Mouse (Mus musculus) B cell, adult 2 months (primary cell): ENCODE data around the gene Nmd3.

Experiments used
- DNase-seq, 2 experiments: peaks; one replicate each; pipeline ENCODE4 v3.0.0; 2022

Nmd3 gene

GRCm38 (mm10) chr3:69763630-69764565, 42.1 kb downstream of the Nmd3 start:
- no peak for DNase-seq

- no peak for DNase-seq
Observed at GRCm38 (mm10) chr3:69765206-69765605, 43.4 kb downstream of the Nmd3 start.

- DNase-seq, result no peak
Observed at GRCm38 (mm10) chr3:69769150-69769549, 47.4 kb downstream of the Nmd3 start.

GRCm38 (mm10) chr3:69773356-69773755, 51.6 kb downstream of the Nmd3 start:
- no peak for DNase-seq

- DNase-seq, result no peak
Observed at GRCm38 (mm10) chr3:69779246-69779796, 57.5 kb downstream of the Nmd3 start.

- no peak for DNase-seq
Observed at GRCm38 (mm10) chr3:69792823-69793417, 71.1 kb downstream of the Nmd3 start.

- DNase-seq, result no peak
Observed at GRCm38 (mm10) chr3:69797533-69797932, 75.7 kb downstream of the Nmd3 start.

GRCm38 (mm10) chr3:69797969-69798368, 76.2 kb downstream of the Nmd3 start:
- no peak for DNase-seq

GRCm38 (mm10) chr3:69799096-69799495, 77.3 kb downstream of the Nmd3 start:
- DNase-seq, result no peak

- DNase-seq, result no peak
Observed at GRCm38 (mm10) chr3:69800829-69801384, 79.1 kb downstream of the Nmd3 start.

- DNase-seq, result no peak
Observed at GRCm38 (mm10) chr3:69803137-69803536, 81.4 kb downstream of the Nmd3 start.
